Mouse (Mus musculus) lung, postnatal 0 days (tissue): ENCODE measurements at regions not wholly inside any gene's neighbourhood (a gene's known extent, or its start where the extent isn't known, plus 50 kb on each side); places are given as distances from the start of the nearest gene placed in this dataset.

Experiments used
- ATAC-seq: fragments of 200-750 bp; cut with Nextera tagmentation; 2 replicates; pipeline ENCODE4 v1.8.0; 2017; ENCODE audit warnings: moderate library complexity
- DNase-seq: peaks from one replicate; pipeline ENCODE4 v3.0.0-alpha.2; 2016; ENCODE audit warnings: low spot score
- H3K27ac ChIP-seq: fragments of 300-500 bp; sonication (generic); 2 replicates; pipeline ENCODE4 v1.5.1; 2014; ENCODE audit warnings: antibody characterized with exemption, mild to moderate bottlenecking, low read length, mixed read lengths
- H3K27me3 ChIP-seq: fragments of 300-500 bp; sonication (generic); replicated peaks from 2 replicates; pipeline ENCODE4 v1.6.1; 2014; ENCODE audit warnings: low read length, mixed read lengths; ENCODE audit not compliant: insufficient read depth
- H3K36me3 ChIP-seq: fragments of 300-500 bp; sonication (generic); 2 replicates; pipeline ENCODE4 v1.6.1; 2014; ENCODE audit warnings: low read length, mixed read lengths; ENCODE audit not compliant: insufficient read depth
- H3K4me1 ChIP-seq: fragments of 300-500 bp; sonication (generic); 2 replicates; pipeline ENCODE4 v1.6.1; 2014; ENCODE audit warnings: antibody characterized with exemption, low read depth, low read length, mixed read lengths; ENCODE audit not compliant: insufficient read depth
- H3K4me2 ChIP-seq: fragments of 300-500 bp; sonication (generic); replicated peaks from 2 replicates; pipeline ENCODE4 v1.6.1; 2014; ENCODE audit warnings: low read depth, mild to moderate bottlenecking, low read length, moderate library complexity, mixed read lengths
- H3K4me3 ChIP-seq: fragments of 300-500 bp; sonication (generic); 2 replicates; pipeline ENCODE4 v1.5.1; 2014; ENCODE audit warnings: low read depth, low read length
- H3K9ac ChIP-seq: fragments of 300-500 bp; sonication (generic); replicated peaks from 2 replicates; pipeline ENCODE4 v1.6.1; 2014; ENCODE audit warnings: low read depth, mild to moderate bottlenecking
- H3K9me3 ChIP-seq: fragments of 300-500 bp; sonication (generic); 2 replicates; pipeline ENCODE4 v1.6.1; 2016; ENCODE audit warnings: low read length, mixed read lengths
- CTCF ChIP-seq: IDR thresholded peaks from 2 replicates; pipeline ENCODE4 v1.5.1; 2016; ENCODE audit warnings: antibody characterized with exemption, mild to moderate bottlenecking
- EP300 ChIP-seq: IDR thresholded peaks from 2 replicates; pipeline ENCODE4 v1.6.1; 2016; ENCODE audit warnings: antibody characterized with exemption, mild to moderate bottlenecking, control low read depth
- WGBS: fragments of 180-500 bp; shearing (Covaris S2); extraction: QIAGEN DNeasy Blood & Tissue Kit; methylation state at CpG from one replicate; pipeline ENCODE4 v1.1.7; 2014; 5-methylcytosine and 5-hydroxymethylcytosine counted together

DNA sequence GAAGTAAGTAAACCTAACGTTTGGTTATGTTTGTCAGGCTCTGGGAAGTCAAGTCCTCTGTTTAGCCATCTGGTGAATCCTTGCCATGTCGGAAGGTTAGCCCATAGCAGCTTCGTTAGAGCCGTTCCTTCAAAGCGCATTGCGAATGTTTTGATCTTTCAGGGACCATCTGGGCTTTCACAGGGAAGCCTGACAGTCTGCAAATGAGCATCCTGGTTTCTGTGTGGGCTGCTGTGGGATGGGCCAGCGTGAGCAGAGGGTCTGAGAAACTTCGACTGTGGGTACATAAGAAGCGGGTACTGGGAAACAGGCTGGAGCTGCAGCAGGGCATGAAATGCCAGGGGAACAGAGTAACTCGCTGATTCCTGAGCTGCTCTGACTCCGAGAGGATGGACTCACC is 274.7 kb upstream of the Nr2f2 start:
- Histone ChIP-seq H3K27me3 (no peaks in the 10 kb centered on the region), H3K4me1 (0 out of 2 replicates have a peak, but pooled peaks cover 5% of the 10 kb centered on the region), H3K4me2 (no peak overlapping the region), H3K4me3 (no peak overlapping the region), H3K27ac (no peak overlapping the region), H3K9me3 (no peaks in the 10 kb centered on the region), H3K9ac (no peak overlapping the region), H3K36me3 (no peaks in the 10 kb centered on the region)
- no peak for ATAC-seq
- WGBS = 65% methylated on average over 11 of the region's 11 CpGs
- no peak for DNase-seq
- TF ChIP-seq CTCF (no peak), EP300 (no peak)

- H3K9ac ChIP-seq = no peak overlapping the region
- ATAC-seq = no peak
- no peak overlapping the region for H3K4me3 ChIP-seq
- H3K27me3 ChIP-seq = no peaks in the 10 kb centered on the region
- 84% methylated on average over 11 of the region's 11 CpGs for WGBS
- H3K4me2 ChIP-seq = no peak overlapping the region
- TF ChIP-seq EP300 = peak; percentile 67; the same call in 1 of the 2 replicates
- TF ChIP-seq CTCF = no peak
- no peak for DNase-seq
- H3K36me3 ChIP-seq = no peaks in the 10 kb centered on the region
- H3K27ac ChIP-seq = no peak overlapping the region
- no peaks in the 10 kb centered on the region for H3K9me3 ChIP-seq
- H3K4me1 ChIP-seq = 0 out of 2 replicates have a peak, but pooled peaks cover 5% of the 10 kb centered on the region
Measured at GRCm38 (mm10) chr7:70640574-70640973, 274.0 kb upstream of the Nr2f2 start.

- no peak overlapping the region for H3K9ac ChIP-seq
- no peak overlapping the region for H3K4me3 ChIP-seq
Measured at GRCm38 (mm10) chr7:70638161-70638560, 271.6 kb upstream of the Nr2f2 start.

GRCm38 (mm10) chr7:70634016-70634415 is 267.5 kb upstream of the Nr2f2 start:
- no peak overlapping the region for H3K9ac ChIP-seq
- 0 out of 2 replicates have a peak overlapping the region, but pooled peaks have one; percentile 1 for H3K4me2 ChIP-seq
- 53% methylated on average over 11 of the region's 11 CpGs for WGBS
- DNase-seq (peak; percentile 10), ATAC-seq (no peak)
- H3K36me3 ChIP-seq = no peaks in the 10 kb centered on the region
- H3K4me1 ChIP-seq = no peaks in the 10 kb centered on the region
- TF ChIP-seq EP300 (no peak), CTCF (no peak)
- H3K4me3 ChIP-seq = no peak overlapping the region
- no peak overlapping the region for H3K27ac ChIP-seq
- no peaks in the 10 kb centered on the region for H3K27me3 ChIP-seq
- no peaks in the 10 kb centered on the region for H3K9me3 ChIP-seq

More at GRCm38 (mm10) chr7:70638161-70638560, 271.6 kb upstream of the Nr2f2 start:
- TF ChIP-seq CTCF (no peak), EP300 (no peak)
- Histone ChIP-seq H3K36me3 (no peaks in the 10 kb centered on the region), H3K27ac (no peak overlapping the region), H3K9me3 (no peaks in the 10 kb centered on the region), H3K4me2 (no peak overlapping the region), H3K27me3 (no peaks in the 10 kb centered on the region), H3K4me1 (no peaks in the 10 kb centered on the region)
- no peak for DNase-seq
- whole genome bisulfite sequencing = 72% methylated on average over 2 of the region's 2 CpGs
- no peak for ATAC-seq

GRCm38 (mm10) chr7:70633577-70633976 is 267.0 kb upstream of the Nr2f2 start:
- H3K36me3 ChIP-seq = no peaks in the 10 kb centered on the region
- 0 out of 2 replicates have a peak overlapping the region, but pooled peaks have one; percentile 1 for H3K4me2 ChIP-seq
- no peak for TF ChIP-seq CTCF
- H3K27me3 ChIP-seq = no peaks in the 10 kb centered on the region
- H3K9ac ChIP-seq = no peak overlapping the region
- ATAC-seq (no peak), DNase-seq (no peak)
- H3K4me3 ChIP-seq = no peak overlapping the region
- WGBS = 55% methylated on average over 11 of the region's 11 CpGs
- H3K27ac ChIP-seq = no peak overlapping the region
- H3K9me3 ChIP-seq = no peaks in the 10 kb centered on the region
- H3K4me1 ChIP-seq = no peaks in the 10 kb centered on the region

DNA sequence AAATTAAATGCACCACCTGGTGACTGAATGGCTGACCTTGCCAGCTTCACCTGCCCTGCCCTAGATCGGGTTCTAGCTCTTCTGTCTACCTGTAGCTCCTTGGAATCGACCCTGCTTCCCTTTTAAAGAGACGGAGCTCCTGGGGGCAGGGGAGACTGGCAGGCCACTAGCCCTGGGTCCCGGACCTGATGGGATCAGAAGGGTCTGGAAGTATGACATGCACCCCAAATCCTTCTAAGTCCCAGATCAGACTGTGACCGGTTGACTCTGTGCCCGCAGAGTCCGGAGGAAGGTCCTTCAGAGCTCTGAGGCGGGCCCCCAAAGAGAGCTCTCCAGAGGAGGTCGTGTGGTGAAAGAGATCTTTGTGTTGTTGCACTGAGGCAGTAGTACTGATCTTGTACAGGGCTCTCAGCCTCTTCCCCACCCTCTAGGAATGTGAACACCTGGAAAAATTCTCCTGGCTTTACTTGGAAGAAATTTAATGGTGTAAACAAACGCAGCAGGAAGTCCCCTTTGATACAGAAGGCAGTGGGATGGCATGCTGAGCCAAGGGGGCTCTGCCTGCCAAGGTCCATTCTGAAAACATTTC is 259.2 kb upstream of the Nr2f2 start:
- no peaks in the 10 kb centered on the region for H3K27me3 ChIP-seq
- H3K4me3 ChIP-seq = peak overlapping the region; percentile 23
- no peak for DNase-seq
- no peak overlapping the region for H3K9ac ChIP-seq
- H3K4me1 ChIP-seq = peaks cover 21% of the 10 kb centered on the region
- no peaks in the 10 kb centered on the region for H3K36me3 ChIP-seq
- H3K9me3 ChIP-seq = no peaks in the 10 kb centered on the region
- TF ChIP-seq EP300 (no peak), CTCF (no peak)
- H3K27ac ChIP-seq = peak overlapping the region; percentile 54
- ATAC-seq = 0 out of 2 replicates have a peak, but pooled peaks have one; percentile 17
- whole genome bisulfite sequencing = 18% methylated on average over 10 of the region's 10 CpGs
- peak overlapping the region; percentile 43 for H3K4me2 ChIP-seq
